Mouse (Mus musculus): ENCODE results near the gene Disp2. TPM values are rescaled to one million over a fixed set of nuclear protein-coding genes. Genes with fewer than 3 reads are reported as not detected.

The Disp2 gene
- 0.07 and 0.09 TPM in 2 replicates for polyA plus RNA-seq (2015; fragmentation: Nextera tagmentation; extraction: Ambion mirVana)

DNA sequence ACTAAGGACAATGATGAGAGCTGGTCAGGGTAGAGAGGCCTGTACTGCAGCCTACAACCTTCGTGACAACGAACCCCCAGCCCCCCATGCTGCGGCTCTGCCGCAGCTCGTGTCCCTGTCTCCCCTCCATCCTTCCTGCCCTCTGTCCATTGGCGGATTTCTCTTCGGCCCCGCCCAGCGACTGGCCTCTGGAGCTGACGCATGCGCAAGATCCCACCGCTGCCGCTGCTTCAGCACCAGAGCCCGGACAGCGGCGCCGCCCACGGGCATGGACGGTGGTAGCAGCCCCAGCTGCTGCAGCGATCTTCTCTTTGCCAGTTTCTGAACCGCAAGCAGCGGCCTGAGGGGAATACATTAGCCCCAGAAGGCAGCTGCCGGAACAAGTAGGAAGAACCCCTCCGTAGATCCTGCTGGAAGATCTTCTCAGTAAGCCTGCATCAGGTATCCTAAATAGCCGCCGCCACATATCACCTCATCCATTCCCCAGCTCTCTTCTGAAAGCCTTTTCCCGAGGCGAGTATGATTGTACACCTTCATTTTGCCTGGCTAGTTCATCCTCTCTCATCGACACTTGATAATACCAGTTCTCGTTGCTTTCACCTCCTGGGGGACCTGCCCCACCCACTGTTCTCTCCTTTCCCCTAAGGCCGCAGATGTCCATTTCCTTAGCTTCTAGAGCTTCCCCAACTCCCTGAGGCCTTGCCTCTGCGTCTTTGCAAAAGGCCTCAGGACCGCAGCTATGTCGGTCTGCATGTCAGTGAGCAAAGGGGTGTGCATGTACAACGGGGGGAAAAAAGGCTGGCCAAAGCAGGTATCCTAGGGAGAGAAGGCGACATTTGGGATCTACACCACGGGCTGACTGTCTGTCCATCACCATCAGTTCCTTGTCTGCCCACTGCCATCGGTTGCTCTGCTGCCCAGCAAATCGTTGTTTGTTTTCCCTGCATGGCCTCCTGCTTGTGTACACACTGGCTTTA is at the start of gene Disp2:
TSS of gene Disp2 (plus strand) at position 216 of the 977 bp plus-strand sequence.
- peak; percentile 79 for DNase-seq (ENCODE audit: low spot score)

DNA sequence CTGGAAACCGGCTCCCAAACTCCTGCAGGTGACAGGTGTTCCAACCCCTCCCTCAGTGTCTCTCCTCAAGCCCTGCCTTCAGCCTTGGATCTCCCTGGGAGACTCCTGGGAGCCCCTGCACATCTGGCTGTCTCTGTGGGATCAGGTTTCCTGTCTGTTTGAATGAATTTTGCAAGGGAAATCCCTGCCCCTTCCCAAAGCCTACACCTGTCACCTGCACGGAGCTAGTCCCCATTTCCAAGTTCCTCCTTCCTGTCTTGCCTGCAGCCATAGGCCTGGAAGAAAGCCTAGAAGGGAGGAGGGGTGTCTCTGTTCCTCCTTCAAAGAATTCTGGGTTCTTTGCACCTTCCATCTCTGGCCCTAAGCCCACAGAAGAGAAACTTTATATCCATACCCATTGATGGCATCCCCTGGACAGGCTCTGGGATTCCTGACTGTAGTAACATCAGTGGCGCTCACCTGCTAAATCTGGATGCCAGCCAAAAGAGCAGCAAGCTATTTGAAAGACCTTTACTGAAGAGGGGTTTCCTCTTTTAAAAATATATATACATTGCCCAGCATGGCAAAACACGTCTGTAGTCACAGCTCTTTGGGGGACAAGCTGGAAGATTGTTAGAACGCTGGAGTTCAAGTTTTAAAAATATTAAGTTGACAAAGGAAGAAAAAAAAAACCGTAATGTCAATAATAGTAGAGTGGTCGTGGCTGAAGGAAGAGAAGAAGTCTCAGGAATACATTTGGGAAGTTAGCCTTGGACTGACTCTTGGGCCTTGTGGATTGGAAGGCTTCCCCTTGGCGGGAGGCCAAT is 49.5 kb upstream of the Disp2 start:
- no peak for DNase-seq (ENCODE audit: low spot score)

DNA sequence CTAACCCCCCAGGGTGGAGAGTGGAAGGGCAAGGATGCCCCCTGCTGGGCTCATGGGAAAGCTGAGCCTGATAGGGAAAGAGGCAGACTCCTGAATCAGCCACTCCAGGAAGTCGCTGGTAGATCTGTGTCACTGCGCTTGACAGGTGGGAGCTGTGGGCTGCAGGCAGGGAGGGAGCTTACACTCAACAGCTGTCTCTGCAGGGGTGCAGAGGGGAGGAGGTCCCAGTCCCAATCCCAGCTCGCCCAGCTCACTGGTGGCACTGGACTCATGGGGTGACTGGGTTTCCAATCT is 49.0 kb upstream of the Disp2 start:
- DNase-seq (ENCODE audit: low spot score), result peak; percentile 75

DNA sequence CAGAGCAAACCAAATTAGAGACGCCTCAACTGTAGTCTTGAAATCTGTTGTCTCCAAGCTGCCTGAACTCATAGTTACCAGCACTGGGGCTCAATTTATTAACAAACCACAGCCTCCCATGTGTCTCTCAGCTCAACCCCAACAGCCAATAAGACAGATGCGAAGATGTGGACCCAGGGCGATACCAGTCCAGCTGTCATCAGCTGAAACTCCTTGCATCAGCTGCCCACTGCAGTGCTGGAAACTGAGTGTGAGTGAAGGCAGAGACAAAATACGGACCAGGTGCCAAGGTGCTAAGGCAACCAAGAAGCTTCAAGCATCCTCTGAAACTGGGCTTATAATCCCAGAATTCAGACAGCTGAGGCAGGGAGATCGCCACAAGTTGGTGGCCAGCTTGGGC is 47.5 kb upstream of the Disp2 start:
- DNase-seq (ENCODE audit: low spot score), result no peak

DNA sequence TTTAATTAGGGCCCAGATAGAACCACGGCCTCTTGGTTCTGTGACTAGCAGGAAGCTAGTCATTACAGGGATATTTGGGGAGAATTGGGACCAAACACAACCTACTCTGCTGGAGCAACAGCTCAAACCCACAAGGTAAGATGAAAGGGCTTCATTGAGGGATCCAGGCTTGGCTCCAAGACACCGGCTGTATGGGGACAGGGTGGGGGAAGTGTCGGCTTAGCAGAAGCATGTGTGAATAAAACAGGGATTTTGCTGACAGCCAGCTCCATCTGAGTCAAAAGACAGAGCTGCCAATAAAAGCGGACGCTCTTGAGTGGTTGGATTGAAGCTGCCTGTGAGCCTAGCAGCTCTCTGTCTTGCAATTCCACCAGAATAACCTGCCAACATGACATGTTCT is 46.2 kb upstream of the Disp2 start:
- no peak for DNase-seq (ENCODE audit: low spot score)

DNA sequence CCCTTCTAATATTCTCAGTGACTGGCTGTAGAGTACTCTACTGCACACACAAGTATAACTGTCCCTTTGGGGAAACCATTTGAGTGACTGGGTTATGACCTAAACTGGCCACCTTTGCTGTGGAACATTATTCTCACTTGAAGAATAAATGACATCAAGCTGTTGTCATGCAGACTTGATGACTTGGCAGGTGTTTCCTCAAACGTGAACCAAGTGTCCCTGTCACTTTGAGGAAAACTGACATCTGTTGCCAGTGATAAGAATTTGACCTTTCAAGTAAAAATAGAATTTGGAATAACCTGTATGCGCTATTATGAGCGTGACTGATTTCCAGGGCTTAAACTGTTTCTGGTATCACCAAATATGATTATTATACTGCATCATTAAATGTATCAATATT is 39.2 kb upstream of the Disp2 start:
- DNase-seq (ENCODE audit: low spot score), result no peak

DNA sequence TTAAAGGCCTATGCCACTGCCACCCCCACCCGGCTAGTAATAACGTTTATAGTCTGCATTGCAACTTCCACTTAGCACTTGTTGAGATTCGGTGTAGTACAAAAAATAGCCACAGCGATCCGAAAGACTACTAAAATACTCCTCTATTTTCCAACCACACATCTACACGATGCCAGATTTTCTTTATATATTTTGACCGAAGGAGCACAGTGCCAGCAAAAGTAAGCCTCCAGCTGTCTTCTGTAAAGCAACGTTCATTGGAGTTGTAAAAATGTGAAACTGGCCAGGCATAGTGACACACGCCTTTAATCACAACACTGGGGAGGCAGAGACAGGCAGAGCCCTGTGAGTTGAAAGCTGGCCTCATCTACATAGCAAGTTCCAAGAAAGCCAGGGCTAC is 38.3 kb upstream of the Disp2 start:
- DNase-seq (ENCODE audit: low spot score), result no peak

DNA sequence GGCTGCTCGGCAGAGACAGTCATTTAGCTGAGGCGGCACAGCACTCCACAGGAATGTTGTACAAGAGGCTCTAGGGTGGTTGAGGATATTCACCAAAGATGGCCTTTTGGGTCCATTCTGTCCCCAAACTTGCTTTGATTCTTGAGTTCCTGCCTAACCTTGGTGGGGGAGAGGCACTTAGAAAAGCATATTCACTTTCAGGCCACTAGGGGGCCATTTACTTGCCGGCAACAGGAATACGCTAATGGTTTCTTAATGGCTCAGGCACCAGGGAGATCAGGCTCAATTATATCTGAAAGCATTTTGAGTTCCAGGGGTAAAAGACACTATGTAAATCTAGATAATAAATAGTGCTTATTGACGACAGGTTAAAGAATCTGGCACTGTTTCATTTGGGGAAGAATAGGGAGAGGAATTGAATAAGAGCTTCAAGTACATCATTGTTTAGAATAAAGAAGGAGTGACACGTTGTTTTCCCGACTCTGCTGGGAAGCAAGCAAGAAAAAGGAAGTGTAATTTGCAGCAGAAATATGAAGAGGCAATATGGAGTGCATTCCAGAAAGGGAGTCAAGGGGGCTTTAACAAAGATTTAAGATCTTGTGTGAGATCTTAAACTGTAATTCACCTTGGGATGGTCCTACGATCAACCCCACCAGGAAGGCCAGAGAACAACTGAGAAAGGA is 36.1 kb upstream of the Disp2 start:
- DNase-seq (ENCODE audit: low spot score), result peak; percentile 72

DNA sequence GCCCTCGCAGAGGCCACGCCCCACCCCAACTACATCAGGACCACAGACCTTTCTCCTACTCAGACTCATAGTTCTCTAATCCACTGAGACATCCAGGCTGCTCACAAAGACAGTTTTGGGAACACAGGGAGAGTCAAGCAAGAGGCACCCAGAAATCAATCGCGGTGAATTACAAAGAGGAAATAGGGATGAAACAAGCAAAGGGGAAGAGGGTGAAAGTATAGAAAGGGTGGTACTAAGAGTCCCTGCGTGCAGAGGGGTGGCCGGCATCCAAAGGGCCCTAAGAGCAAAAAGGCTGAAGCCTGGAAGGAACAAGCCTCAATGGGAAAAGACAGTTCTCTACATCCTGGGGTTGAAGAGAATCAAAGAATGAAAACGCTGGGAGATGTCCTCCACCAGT is 34.9 kb upstream of the Disp2 start:
- no peak for DNase-seq (ENCODE audit: low spot score)

DNA sequence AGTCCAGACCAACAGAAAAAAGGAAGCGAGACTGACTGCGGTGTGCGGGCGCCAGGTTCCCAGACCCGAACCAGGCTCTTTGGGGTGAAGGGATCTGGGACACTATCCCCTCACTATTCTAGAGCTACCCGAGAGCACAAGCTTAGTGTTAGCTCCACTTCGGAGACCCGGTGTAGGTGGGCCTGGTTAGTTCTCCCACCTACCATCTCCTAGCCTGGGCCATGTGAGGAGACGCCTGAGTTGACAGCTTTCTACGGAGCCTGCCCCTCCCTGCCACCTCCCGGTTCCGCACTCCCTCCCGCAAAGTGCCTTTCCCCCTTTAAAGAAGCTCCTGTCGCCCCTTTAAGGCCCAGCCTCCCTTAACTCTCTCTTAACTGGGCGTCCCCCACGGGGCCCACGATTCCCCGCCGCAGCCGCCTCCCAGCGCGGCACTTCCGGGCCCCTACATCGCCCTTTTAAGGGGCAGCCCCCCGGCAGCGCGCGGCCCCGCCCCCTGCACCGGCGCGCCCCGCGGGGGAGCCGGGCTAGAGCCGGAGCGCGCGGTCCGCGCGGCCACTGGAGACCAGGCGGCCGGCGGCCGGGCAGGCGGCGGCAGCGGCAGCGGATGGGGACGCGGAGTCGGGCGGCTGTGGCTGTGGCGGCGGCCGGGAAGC is 34.2 kb upstream of the Disp2 start, which contains the start of gene Inafm2:
TSS of gene Inafm2 (plus strand) at position 527 of the 653 bp plus-strand sequence.
- DNase-seq (ENCODE audit: low spot score), result peak; percentile 94

DNA sequence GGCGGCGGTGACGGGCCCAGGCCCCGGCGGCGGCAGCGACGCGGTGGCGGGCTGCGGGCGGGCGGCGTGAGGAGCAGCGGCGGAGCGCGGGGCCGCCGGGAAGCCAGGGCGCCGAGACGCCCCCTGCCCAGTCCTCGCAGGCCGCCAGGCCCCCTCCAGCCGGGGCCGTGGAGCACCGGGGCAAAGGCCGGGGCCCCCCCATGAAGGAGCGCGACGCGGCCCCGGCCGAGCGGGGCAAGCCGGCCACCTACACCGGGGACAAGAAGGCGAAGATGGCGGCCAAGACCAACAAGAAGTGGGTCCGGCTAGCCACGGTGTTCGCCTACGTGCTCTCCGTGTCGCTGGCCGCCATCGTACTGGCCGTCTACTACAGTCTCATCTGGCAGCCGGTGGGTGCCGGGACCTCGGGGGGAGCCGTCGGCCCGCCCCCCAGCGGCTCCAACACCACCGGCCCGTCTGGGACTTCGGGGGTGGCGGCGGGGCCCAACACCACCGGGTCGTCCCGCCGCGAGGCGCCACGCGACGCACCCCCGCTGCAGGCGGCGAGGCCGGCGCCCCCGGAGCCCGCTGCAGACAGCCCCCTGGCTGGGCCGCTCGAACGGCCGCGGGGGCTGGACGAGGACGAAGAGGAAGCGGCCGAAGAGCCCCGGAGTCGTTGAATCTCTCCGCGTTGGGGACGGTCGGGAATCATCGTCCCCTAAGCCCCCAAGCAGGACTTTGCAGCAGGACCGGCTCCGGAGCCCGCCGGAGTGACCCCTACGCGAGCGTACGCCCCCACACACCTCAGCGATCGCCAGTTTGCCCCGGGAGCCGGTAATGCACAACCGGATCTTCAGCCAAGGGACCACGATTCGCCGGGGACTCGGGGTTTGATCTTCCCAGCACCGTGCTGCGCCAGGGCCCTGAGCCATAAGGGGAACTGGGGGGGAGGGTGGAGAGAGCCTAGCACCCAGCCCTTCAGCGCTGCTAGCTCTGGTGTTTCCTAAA is 33.3 kb upstream of the Disp2 start:
- DNase-seq (ENCODE audit: low spot score), result no peak

DNA sequence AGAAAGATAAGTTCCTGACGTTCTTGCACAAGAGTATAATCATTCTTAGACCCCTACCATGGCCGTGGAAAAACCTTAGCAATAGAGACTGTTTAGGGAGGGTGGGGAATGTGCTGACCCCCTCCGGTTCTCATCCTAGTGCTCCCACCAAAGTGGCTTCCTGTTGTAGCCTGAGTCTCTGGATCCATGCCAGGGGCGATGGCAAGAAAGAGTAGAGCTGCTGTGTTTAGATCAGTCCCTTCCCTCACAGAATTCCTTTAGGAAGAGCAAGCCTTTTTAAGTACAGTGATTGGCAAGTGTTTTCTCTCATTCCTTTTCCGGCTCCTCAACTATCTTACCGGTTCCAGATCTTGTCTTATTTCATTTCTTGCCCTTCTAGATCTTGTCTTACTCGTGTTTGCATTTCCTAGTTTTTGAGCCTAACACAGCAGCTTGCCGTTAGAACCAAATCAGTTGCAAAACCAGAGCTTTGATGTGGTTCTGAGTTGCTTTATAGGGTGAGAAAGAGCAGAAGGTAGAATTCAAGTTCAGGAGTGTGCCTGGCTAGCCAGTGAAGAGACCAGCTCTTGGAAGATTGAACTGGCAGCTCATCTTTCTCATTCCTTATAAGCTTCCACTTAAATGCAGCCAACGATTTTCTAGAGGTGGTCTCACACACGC is 32.1 kb upstream of the Disp2 start:
- DNase-seq (ENCODE audit: low spot score), result peak; percentile 59

DNA sequence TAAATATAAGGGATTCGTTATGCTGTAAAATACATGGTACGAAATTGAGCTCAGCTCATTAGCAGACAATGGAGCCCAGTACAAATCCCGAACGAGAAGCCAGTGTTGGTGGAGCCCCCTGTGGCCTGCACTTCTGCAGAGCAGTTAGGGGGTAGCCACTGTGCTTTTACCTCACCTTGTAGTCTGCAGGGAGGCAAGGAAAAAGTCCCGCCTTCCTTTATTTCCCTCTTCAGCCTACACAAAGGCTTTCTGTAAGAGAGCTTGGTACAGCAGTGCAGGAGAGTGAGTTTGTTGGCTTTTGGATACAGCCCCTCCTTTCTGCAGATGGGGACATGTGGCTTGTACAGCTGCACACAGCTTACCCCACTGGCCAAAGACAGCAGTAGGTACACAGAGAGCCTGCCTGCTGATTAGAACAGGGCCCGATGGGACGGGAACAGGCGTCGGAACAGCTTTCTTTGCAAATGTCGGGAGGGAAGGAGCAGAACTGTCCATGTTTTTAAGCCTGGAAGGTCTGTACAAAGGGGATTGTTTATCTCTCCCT is 30.1 kb upstream of the Disp2 start:
- DNase-seq (ENCODE audit: low spot score), result no peak

DNA sequence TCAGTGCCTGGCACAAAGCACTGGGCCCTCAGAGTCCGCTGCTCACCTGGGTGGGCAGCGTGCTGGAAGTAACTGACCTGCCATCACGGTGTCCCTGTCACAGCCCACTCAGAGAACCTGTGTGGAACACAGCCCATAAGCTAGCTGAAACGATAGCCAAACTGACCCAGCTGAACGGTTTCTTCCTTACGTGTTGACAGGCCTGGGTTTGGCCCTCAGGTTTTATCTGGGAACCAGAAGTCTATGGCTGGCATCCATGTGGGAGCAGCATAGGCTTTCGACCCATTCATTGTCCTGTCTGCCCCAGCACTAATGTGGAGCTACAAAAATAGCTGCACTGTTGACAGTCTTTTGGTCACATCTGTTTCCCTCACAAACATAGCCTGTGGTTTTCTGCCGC is 29.0 kb upstream of the Disp2 start:
- no peak for DNase-seq (ENCODE audit: low spot score)

DNA sequence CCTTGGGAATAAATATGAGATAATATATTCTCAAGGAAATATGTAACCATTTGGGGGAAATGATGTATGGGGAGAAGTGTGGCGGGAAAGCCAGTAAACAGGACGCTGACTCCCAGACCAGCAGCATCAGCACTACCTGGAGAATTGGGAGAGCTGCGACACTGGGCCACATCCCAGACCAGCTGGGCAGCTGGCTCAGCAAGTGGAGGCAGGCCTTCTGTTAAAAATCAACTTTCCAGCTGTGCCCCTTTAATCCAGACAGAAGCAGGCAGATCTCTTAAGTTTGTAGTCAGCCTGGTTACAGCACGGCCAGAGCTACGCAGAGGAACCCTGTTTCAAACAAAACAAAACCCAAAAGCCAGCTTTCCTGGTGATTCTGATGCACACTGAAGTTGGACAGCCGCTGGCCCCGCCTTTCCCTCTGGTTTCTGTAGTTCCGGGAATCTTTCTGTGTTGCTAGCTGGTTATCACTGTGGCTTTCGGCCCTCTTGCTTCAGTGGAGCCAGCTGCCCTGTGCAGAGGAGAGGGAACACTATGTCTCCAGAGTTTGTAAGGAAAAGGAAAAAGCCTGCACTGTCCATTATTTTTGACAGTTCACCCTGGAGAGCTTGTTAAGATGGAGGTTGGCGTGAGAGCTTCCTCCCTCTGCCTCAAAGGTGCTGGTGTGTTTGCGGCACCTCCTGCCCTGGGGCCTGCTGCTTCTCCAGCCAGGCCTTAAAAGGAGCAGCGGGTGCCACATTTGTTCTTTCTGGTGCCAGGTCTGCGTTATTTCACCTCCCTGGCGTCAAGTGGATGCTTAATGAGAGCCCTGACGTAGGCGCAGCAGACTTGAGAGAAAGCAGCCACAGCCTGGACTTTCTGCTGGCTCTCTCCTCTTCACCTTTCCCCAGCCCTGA is 27.4 kb upstream of the Disp2 start:
- DNase-seq (ENCODE audit: low spot score), result no peak

DNA sequence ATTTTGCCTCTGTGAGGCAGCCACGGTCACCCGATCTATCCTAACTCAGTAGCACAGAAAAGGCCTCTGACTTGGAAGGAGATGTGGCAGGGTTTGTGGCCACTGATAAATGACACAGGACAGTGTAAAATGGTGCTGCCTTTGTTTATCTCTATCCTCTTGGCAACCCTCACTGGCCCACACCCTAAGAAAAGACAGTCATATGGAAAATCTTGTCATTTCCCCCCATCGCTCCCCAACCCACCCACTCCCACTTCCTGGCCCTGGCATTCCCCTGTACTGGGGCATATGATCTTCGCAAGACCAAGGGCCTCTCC is 26.8 kb upstream of the Disp2 start:
- no peak for DNase-seq (ENCODE audit: low spot score)

DNA sequence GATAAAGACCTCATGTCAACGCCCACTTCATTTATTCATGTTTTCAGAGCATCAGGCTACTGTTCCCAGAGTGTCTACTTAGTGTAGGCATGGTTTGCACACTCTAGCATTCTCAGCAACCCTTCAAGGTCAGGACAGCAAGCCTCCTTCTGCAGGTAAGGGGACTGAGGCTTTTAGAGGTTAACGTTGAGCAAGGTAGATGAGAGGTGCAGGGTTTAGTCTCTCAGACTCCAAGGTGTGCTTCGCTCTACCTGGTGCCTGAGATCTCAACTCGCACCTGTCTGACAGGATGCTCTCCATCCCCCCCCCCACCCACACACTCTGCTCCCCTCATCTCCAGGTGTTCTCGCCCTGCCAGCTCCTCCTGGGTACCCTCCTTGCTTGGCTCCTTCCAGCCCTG is 25.4 kb upstream of the Disp2 start:
- DNase-seq (ENCODE audit: low spot score), result no peak

DNA sequence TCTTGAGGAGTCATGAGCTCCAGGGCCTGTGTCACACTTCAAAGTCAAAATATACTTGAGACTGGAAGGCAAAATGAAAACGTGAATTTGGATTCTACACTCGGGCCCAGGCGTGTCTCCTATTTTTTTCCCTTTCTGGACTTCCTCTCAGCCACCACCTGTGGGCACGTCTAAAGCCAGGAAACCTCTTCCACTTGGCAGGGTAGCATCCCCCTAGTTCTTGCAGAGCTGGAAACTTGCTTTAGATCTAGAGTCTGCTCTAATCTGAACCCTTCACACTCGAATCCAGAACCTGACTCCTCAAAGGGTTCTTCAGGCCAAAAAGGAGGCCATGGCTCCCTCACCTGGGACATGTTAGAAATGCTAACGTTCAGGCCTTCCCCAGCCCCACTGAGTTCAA is 24.1 kb upstream of the Disp2 start:
- DNase-seq (ENCODE audit: low spot score), result no peak

Data from thymus, postnatal 0 days (tissue).